Mouse (Mus musculus): ENCODE data around the gene Flii. TPM values are rescaled to one million over a fixed set of nuclear protein-coding genes. Genes with fewer than 3 reads are reported as not detected.

Gene Flii
- polyA plus RNA-seq, 1 experiment from 2014 or later: 71.9 TPM

- Histone ChIP-seq H3K36me3 (ENCODE audit: control insufficient read depth, insufficient read depth, low read length) (peaks cover 32% of the 10 kb centered on the region), H3K4me1 (ENCODE audit: control insufficient read depth, insufficient read depth, low read length) (peaks cover 18% of the 10 kb centered on the region), H3K4me2 (replicated peaks; ENCODE audit: low read depth, low read length) (peak overlapping the region; percentile 50; the same call in 1 of the 2 replicates), H3K4me3 (ENCODE audit: low read length) (peak overlapping the region; percentile 93), H3K9ac (ENCODE audit: low read depth, low read length) (no peak overlapping the region), H3K27me3 (ENCODE audit: control insufficient read depth, insufficient read depth, low read length) (no peaks in the 10 kb centered on the region), H3K27ac (ENCODE audit: low read depth, low read length) (no peak overlapping the region), H3K9me3 (ENCODE audit: control insufficient read depth, low read length) (no peaks in the 10 kb centered on the region)
- 72% methylated on average over 6 of the region's 6 CpGs for WGBS
- ATAC-seq (ENCODE audit: low FRiP score, low TSS enrichment): no peak
Observed at GRCm38 (mm10) chr11:60729217-60729641, 2.2 kb upstream of the Flii start.

- WGBS: under 1% methylated on average over 44 of the region's 44 CpGs
- Histone ChIP-seq H3K4me3 (ENCODE audit: low read length) (peak within 1 kb of the TSS; percentile 93), H3K27me3 (ENCODE audit: control insufficient read depth, insufficient read depth, low read length) (no peaks in the 10 kb centered on the region), H3K9me3 (ENCODE audit: control insufficient read depth, low read length) (no peaks in the 10 kb centered on the region), H3K4me2 (replicated peaks; ENCODE audit: low read depth, low read length) (peak within 1 kb of the TSS; percentile 50), H3K9ac (ENCODE audit: low read depth, low read length) (peak within 1 kb of the TSS; percentile 91), H3K27ac (ENCODE audit: low read depth, low read length) (peak within 1 kb of the TSS; percentile 84), H3K36me3 (ENCODE audit: control insufficient read depth, insufficient read depth, low read length) (peaks cover 41% of the 10 kb centered on the region), H3K4me1 (ENCODE audit: control insufficient read depth, insufficient read depth, low read length) (peaks cover 18% of the 10 kb centered on the region)
- ATAC-seq (ENCODE audit: low FRiP score, low TSS enrichment): peak; percentile 93
Observed at GRCm38 (mm10) chr11:60728260-60728761, 1.2 kb upstream of the Flii start, which contains the start of gene Mief2. Gene Mief2 (plus strand): TSS chr11:60728398.

GRCm38 (mm10) chr11:60727392-60728140, 503 bp upstream of the Flii start:
- no peaks in the 10 kb centered on the region for H3K27me3 ChIP-seq (ENCODE audit: control insufficient read depth, insufficient read depth, low read length)
- H3K9ac ChIP-seq (ENCODE audit: low read depth, low read length): peak overlapping the region; percentile 91
- H3K4me1 ChIP-seq (ENCODE audit: control insufficient read depth, insufficient read depth, low read length): peaks cover 18% of the 10 kb centered on the region
- H3K9me3 ChIP-seq (ENCODE audit: control insufficient read depth, low read length): no peaks in the 10 kb centered on the region
- 5% methylated on average over 12 of the region's 12 CpGs for WGBS
- H3K4me3 ChIP-seq (ENCODE audit: low read length): peak overlapping the region; percentile 93
- peaks cover 43% of the 10 kb centered on the region for H3K36me3 ChIP-seq (ENCODE audit: control insufficient read depth, insufficient read depth, low read length)
- peak overlapping the region; percentile 84 for H3K27ac ChIP-seq (ENCODE audit: low read depth, low read length)
- H3K4me2 ChIP-seq (replicated peaks; ENCODE audit: low read depth, low read length): peak overlapping the region; percentile 50
- 0 out of 2 replicates have a peak, but pooled peaks have one; percentile 5 for ATAC-seq (ENCODE audit: low FRiP score, low TSS enrichment)

- Histone ChIP-seq H3K4me1 (ENCODE audit: control insufficient read depth, insufficient read depth, low read length) (no peaks in the 10 kb centered on the region), H3K4me3 (ENCODE audit: low read length) (no peak overlapping the region), H3K36me3 (ENCODE audit: control insufficient read depth, insufficient read depth, low read length) (peaks cover 98% of the 10 kb centered on the region), H3K27me3 (ENCODE audit: control insufficient read depth, insufficient read depth, low read length) (no peaks in the 10 kb centered on the region), H3K27ac (ENCODE audit: low read depth, low read length) (no peak overlapping the region), H3K9ac (ENCODE audit: low read depth, low read length) (no peak overlapping the region), H3K4me2 (replicated peaks; ENCODE audit: low read depth, low read length) (no peak overlapping the region), H3K9me3 (ENCODE audit: control insufficient read depth, low read length) (no peaks in the 10 kb centered on the region)
- ATAC-seq (ENCODE audit: low FRiP score, low TSS enrichment): no peak
- 77% methylated on average over 5 of the region's 5 CpGs for WGBS
Observed at GRCm38 (mm10) chr11:60719263-60719662, 7.8 kb downstream of the Flii start.

- WGBS: 82% methylated on average over 5 of the region's 5 CpGs
- H3K4me3 ChIP-seq (ENCODE audit: low read length): no peak overlapping the region
- H3K27ac ChIP-seq (ENCODE audit: low read depth, low read length): no peak overlapping the region
- no peak overlapping the region for H3K9ac ChIP-seq (ENCODE audit: low read depth, low read length)
- no peak overlapping the region for H3K4me2 ChIP-seq (replicated peaks; ENCODE audit: low read depth, low read length)
- no peaks in the 10 kb centered on the region for H3K9me3 ChIP-seq (ENCODE audit: control insufficient read depth, low read length)
- peaks cover 98% of the 10 kb centered on the region for H3K36me3 ChIP-seq (ENCODE audit: control insufficient read depth, insufficient read depth, low read length)
- no peaks in the 10 kb centered on the region for H3K4me1 ChIP-seq (ENCODE audit: control insufficient read depth, insufficient read depth, low read length)
- no peaks in the 10 kb centered on the region for H3K27me3 ChIP-seq (ENCODE audit: control insufficient read depth, insufficient read depth, low read length)
- no peak for ATAC-seq (ENCODE audit: low FRiP score, low TSS enrichment)
Observed at GRCm38 (mm10) chr11:60715833-60716232, 11.2 kb downstream of the Flii start.

- Histone ChIP-seq H3K4me2 (replicated peaks; ENCODE audit: low read depth, low read length) (no peak overlapping the region), H3K9me3 (ENCODE audit: control insufficient read depth, low read length) (no peaks in the 10 kb centered on the region), H3K27me3 (ENCODE audit: control insufficient read depth, insufficient read depth, low read length) (no peaks in the 10 kb centered on the region), H3K9ac (ENCODE audit: low read depth, low read length) (no peak overlapping the region), H3K4me1 (ENCODE audit: control insufficient read depth, insufficient read depth, low read length) (no peaks in the 10 kb centered on the region), H3K36me3 (ENCODE audit: control insufficient read depth, insufficient read depth, low read length) (peaks cover 99% of the 10 kb centered on the region), H3K4me3 (ENCODE audit: low read length) (no peak overlapping the region), H3K27ac (ENCODE audit: low read depth, low read length) (no peak overlapping the region)
- no peak for ATAC-seq (ENCODE audit: low FRiP score, low TSS enrichment)
- 98% methylated on average over 13 of the region's 13 CpGs for WGBS
Observed at GRCm38 (mm10) chr11:60712639-60713255, 14.3 kb downstream of the Flii start.

- no peaks in the 10 kb centered on the region for H3K9me3 ChIP-seq (ENCODE audit: control insufficient read depth, low read length)
- 91% methylated on average over 18 of the region's 18 CpGs for WGBS
- no peak overlapping the region for H3K9ac ChIP-seq (ENCODE audit: low read depth, low read length)
- ATAC-seq (ENCODE audit: low FRiP score, low TSS enrichment): no peak
- no peaks in the 10 kb centered on the region for H3K27me3 ChIP-seq (ENCODE audit: control insufficient read depth, insufficient read depth, low read length)
- H3K4me3 ChIP-seq (ENCODE audit: low read length): no peak overlapping the region
- H3K27ac ChIP-seq (ENCODE audit: low read depth, low read length): no peak overlapping the region
- no peak overlapping the region for H3K4me2 ChIP-seq (replicated peaks; ENCODE audit: low read depth, low read length)
- peaks cover 100% of the 10 kb centered on the region for H3K36me3 ChIP-seq (ENCODE audit: control insufficient read depth, insufficient read depth, low read length)
- no peaks in the 10 kb centered on the region for H3K4me1 ChIP-seq (ENCODE audit: control insufficient read depth, insufficient read depth, low read length)
Observed at GRCm38 (mm10) chr11:60712040-60712439, 15.0 kb downstream of the Flii start.

GRCm38 (mm10) chr11:60711218-60711617, 15.8 kb downstream of the Flii start:
- Histone ChIP-seq H3K9me3 (ENCODE audit: control insufficient read depth, low read length) (no peaks in the 10 kb centered on the region), H3K36me3 (ENCODE audit: control insufficient read depth, insufficient read depth, low read length) (peaks cover 100% of the 10 kb centered on the region), H3K4me3 (ENCODE audit: low read length) (no peak overlapping the region), H3K4me1 (ENCODE audit: control insufficient read depth, insufficient read depth, low read length) (no peaks in the 10 kb centered on the region), H3K27me3 (ENCODE audit: control insufficient read depth, insufficient read depth, low read length) (no peaks in the 10 kb centered on the region), H3K27ac (ENCODE audit: low read depth, low read length) (no peak overlapping the region), H3K9ac (ENCODE audit: low read depth, low read length) (no peak overlapping the region), H3K4me2 (replicated peaks; ENCODE audit: low read depth, low read length) (no peak overlapping the region)
- ATAC-seq (ENCODE audit: low FRiP score, low TSS enrichment): no peak
- 91% methylated on average over 17 of the region's 17 CpGs for whole genome bisulfite sequencing

Data from kidney, embryonic 14.5 days (tissue).